Mouse (Mus musculus): ENCODE results near the gene Npy2r.

Gene Npy2r
- long read RNA-seq, experiment 1, partial matches to known transcripts = 0 of 5 reads
- long read RNA-seq, experiment 1, other reads (novel, unspliced or antisense) = 2 of 5 reads
- long read RNA-seq, experiment 2, partial matches to known transcripts = 0 of 5 reads
- long read RNA-seq, experiment 2, other reads (novel, unspliced or antisense) = 1 of 5 reads

DNA sequence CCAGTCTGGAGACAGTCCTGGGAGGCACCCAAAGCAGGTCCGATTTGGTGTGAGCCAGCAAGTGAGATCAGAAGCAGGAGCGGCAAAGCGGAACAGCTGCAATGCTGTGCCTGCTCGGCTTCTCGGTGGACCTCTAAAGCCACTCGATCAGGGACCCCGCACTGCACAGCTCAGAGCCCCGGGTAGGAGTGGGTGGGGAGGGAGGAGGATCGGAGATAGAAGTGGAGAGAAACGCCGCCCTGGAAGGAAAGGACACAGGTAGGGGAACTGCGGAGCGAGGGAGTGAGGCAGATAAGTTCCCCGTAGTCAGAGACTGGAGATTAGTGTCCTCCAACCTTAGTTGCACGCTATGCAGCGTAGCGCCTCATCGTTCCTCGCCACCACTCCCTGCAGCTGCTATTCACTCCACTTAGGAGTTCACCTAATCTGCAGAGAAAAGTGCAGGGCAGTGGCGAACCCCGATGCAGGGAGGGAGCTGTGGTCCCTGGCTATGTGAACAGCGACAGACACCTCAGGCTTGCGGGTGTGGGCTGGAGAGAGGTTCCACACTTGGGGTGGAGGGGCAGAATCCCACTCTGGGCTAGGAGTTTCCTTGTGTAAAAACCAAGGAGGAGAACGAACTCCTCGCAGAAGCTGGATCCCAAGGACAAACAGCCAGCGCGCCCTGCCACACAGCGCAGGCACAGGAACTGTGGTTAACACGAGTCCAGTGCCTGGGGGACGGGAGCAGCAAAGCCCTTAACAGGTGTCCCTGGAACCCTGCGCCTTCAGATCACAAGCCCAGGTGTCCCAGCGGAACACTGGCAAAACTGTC is at the start of gene Npy2r:
Npy2r (minus strand) TSS at position 177 of the 814 bp plus-strand sequence.
- intact Hi-C loops (cut with DNase I) = loop anchor here (10.0 kb wide), 1 partner anchor 307 kb away; no protein-coding TSS in a partner anchor

DNA sequence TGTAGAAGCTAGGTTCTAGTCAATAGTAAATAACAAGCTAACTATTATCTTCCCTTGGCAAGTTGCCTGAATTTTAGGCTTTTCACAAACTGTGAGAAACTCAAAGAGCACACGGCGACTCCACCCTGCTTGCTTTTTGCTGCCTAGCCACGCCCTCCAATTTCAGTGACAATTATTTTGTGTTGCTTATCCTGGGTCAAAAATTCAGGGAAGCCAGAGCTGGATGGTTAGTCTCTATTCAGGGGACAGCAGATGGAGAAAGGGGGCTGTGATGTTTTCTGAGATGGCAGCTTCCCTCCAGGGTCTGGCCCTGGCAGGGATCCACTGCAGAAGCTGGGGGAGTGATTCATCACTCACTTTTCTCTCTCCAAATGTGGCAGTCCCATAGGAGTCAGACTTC is 9.9 kb upstream of the Npy2r start:
- intact Hi-C loops (cut with DNase I) = loop anchor here (5.0 kb wide), 1 partner anchor 150 kb away; no protein-coding TSS in a partner anchor

DNA sequence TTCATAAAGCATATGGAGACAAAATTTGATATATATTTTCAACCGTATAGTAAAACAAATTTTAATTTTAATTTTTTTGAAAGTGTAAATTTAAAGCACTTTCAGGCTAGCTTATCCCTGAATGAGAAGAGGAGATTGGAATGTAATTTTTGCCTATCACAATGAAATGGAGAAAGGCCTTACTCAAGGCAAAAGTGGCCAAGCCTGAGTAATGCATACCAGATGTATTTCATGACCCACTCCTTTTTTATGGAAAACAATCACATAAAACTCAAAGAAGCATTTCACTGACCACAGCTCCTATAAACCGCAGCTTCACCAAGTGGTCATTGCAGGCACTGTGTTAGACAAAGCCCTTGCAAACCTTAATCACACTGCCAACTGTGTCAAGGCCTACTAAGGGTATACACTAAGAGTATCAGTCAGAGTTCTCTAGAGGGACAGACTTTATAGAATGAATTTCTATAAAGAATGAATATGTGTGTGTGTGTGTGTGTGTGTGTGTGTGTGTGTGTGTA is 8.5 kb upstream of the Npy2r start:
- intact Hi-C loops (cut with DNase I) = loop anchor here (5.0 kb wide), 1 partner anchor 151 kb away; no protein-coding TSS in a partner anchor

DNA sequence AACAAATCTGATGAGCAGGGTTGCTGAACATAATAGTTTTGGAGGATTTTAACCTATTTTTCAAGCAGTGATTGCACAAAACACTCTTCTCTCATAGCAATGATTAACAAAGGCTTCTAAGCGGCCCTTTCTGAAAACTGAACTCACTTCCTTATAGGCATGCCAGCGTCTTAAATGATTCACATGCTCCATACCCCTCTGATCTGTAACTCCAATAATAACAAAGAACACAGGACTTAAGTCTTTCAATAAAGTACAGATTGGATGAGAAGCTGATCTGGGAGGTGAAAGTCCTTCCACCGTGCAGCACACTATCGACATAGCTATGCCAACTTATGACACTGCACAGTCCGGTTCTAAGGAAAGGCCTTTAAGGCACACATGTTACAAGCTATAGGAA is 2.0 kb upstream of the Npy2r start:
- intact Hi-C loops (cut with DNase I) = loop anchor here (5.0 to 10.0 kb wide), 2 partner anchors 177 to 305 kb away; no protein-coding TSS in a partner anchor

DNA sequence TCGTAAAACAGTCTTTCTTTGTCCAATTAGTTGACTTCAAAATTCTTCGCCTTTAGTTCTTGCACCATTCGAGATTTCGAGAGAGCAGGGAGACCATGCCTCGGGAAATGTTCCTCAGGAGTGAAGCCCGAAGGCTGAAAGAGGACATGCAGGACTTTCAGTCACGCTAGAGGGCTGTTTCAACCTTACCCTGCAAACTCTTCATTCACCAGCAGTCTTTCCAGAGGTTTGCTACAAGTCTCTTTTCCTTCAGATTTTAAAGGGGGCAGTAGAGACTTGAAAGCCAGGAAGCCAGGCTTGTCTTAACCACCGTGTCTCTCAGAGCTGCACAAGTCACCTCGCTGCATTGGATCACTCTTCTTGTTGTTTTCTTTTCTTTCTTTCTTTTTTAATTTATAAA is 869 bp upstream of the Npy2r start:
- intact Hi-C loops (cut with DNase I) = loop anchor here (10.0 kb wide), 1 partner anchor 306 kb away; no protein-coding TSS in a partner anchor

DNA sequence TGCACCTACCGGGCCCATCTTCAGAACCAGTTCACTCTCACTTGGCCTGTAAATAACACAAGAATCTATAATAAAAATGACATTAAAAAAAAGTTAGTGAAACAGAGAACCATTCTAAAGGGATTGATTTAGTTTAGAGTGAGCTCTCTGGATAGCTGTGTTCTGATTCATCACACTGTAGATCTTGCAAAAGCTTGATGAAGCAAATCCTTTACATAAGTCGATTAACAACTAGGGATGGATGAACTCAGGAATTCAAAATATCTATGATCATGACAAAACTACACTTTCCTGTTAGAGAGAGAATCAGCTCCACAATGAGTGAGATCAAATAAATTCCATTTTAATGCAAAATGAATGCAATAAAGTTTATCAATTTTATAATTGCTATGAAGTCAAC is 6.4 kb downstream of the Npy2r start:
- intact Hi-C loops (cut with DNase I) = loop anchor here (10.0 kb wide), 1 partner anchor 313 kb away; no protein-coding TSS in a partner anchor

DNA sequence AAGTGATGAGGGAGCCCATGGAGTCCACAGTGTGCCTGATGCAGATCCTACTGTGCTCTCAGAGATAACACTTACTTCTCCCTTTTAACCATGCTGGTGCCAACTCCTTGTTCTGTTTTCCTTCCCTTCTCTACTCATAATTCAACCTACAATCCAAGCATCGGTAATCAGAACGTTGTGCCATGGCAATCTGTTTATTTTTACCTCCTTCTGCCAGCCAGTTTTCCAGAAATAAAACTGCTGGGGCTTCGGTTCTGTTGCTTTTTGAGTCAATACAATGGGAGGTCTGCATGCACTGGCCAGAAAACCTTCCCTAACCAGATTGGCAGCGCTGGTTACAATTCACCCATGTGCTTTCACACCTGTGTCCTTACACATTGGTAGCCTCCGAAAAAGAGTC is 7.9 kb downstream of the Npy2r start:
- intact Hi-C loops (cut with DNase I) = loop anchor here (10.0 kb wide), 1 partner anchor 315 kb away; no protein-coding TSS in a partner anchor

DNA sequence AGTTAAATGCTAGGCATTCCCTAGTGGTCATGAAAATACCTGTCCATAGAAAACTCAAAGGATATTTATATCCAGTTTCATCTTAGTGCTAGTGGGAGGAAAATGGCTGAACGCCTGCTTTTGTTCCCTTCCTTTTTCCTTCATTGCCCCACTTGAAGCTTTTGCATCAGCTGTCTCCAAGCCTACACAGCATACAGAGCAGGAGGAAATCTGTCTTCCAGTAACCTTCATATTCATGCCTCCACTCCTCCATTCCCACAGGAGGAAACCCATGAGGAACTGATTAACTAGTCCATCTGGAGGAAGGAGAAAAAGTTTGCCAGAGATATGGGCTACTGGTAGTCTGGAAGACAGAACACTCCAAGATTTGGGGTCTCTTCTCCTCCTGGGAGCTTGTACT is 23.1 kb downstream of the Npy2r start:
- intact Hi-C loops (cut with DNase I) = no loop called here

DNA sequence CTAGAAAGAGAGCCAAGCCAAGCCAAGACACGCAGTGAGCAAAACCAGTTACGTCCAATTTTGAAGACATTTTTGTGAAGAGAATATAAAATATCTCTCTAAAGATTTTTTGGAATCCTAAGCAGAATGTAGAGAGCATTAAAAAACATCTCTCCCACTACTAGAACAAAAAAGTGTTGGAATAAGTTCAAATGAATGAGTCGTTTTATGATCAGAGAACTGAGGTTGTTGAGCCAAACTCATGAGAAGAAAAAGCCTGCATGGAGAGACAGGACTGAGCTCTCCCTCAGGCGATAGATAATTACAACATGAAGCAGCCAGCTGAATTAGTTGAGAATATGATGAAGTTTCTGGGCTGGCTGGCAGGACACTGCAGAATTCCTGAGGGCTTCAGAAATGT is 49.9 kb downstream of the Npy2r start:
- intact Hi-C loops (cut with DNase I) = no loop called here

All from adrenal gland (tissue).